Mouse (Mus musculus) bone marrow, adult 2 months (tissue): Measurements from ENCODE around the gene H6pd.

Source experiments
- CTCF ChIP-seq: fragments of 200-500 bp; IDR thresholded peaks from 2 replicates; pipeline ENCODE4 v1.5.1; 2011; ENCODE audit warnings: low read length, control low read depth; ENCODE audit not compliant: control insufficient read depth, insufficient read depth
- POLR2A ChIP-seq: fragments of 200-500 bp; IDR thresholded peaks from 2 replicates; pipeline ENCODE4 v1.6.1; 2011; ENCODE audit warnings: low read depth, mild to moderate bottlenecking, control low read depth, low read length, borderline replicate concordance; ENCODE audit not compliant: control insufficient read depth

DNA sequence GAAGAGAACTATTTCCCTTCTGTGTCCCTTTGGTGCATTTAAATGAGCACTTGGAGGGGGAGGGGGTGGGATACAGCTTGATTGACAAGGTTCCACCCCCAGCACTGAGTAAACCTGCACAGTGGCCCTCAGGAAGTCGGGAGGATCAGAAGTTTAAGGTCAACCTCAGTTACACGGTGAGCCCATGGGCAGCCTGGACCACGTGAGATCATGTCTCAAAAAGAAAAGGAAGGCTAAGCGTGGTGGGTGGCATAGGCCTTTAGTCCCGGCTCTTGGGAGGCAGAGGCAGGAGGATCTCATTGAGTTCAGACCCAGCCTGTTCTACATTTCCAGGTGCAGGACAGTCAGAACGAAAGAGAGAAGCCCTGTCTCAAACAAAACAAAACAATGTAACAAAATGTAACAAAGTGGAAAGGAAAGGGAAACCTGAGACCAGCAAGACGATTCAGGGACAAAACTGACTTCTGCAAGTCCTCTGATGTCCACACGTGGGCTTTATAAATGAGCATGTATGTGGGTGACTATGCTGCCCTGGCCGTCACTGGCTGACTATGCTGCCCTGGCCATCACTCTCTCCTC lies 31.3 kb upstream of the H6pd start:
- TF ChIP-seq CTCF (no peak), POLR2A (no peak)
